Comparison of ENCODE assay signal across 10 mouse cellular contexts in the genomic region with DNA sequence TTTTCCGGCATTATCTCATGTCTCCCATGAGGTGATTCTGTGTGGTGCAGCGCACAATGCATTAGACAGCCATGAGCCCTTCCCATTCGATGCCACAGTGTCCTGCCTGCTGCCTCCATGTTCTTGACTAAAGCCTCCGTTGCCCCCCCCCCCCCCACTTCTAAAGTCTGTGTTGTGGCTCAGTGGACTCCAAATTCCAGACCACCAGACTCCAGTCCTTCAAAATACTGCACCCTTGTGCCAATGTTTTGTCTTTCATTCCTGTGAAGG.
DNase-seq lines count a peak whose midpoint lies in the region; ATAC-seq lines count a peak whose summit lies in the region.
"Had no signal": no experiment of that assay in that cellular context is flagged by ENCODE, and none has a peak within 500 bp of the region (broad histone marks: within the 10 kb centered on the region; RNA-seq: fewer than 3 reads in every experiment).

No protein-coding gene starts in this region.

- H3K4me2 ChIP-seq in heart, embryonic 14.5 days (ENCODE audit: low read length), result peak overlapping the region; percentile 74
- peak overlapping the region; percentile 76 for H3K4me2 ChIP-seq in embryonic facial prominence, embryonic 15.5 days (replicated peaks)
- H3K4me2 ChIP-seq in hindbrain, embryonic 16.5 days (ENCODE audit: low read length), result peak overlapping the region; percentile 59
- H3K4me2 ChIP-seq in neural tube, embryonic 12.5 days (replicated peaks), result peak overlapping the region; percentile 56

- H3K27ac ChIP-seq in heart, embryonic 14.5 days (replicated peaks in 1 of 2; ENCODE audit: control insufficient read depth in 1 of 2, insufficient read depth in 1 of 2, low read depth in 2 of 2, low read length in 2 of 2), result peak overlapping the region; percentile 77 to 95
- H3K27ac ChIP-seq in embryonic facial prominence, embryonic 15.5 days (replicated peaks), result no peak overlapping the region
- H3K27ac ChIP-seq in hindbrain, embryonic 16.5 days (ENCODE audit: low read depth, low read length), result peak overlapping the region; percentile 93
- 0 out of 2 replicates have a peak overlapping the region, but pooled peaks have one; percentile 43 for H3K27ac ChIP-seq in neural tube, embryonic 12.5 days
- H3K27ac ChIP-seq: liver, embryonic 12.5 days had no signal

- H3K4me1 ChIP-seq in heart, embryonic 14.5 days (ENCODE audit: control insufficient read depth in 2 of 2, insufficient read depth in 2 of 2, low read length in 2 of 2), result peaks cover 0 to 12% of the 10 kb centered on the region in 2 experiments; a peak in 3 of 4 replicates
- peaks cover 20% of the 10 kb centered on the region for H3K4me1 ChIP-seq in embryonic facial prominence, embryonic 15.5 days
- peaks cover 15% of the 10 kb centered on the region for H3K4me1 ChIP-seq in hindbrain, embryonic 16.5 days (ENCODE audit: control insufficient read depth, insufficient read depth, low read depth, low read length)
- peaks cover 12% of the 10 kb centered on the region for H3K4me1 ChIP-seq in neural tube, embryonic 12.5 days
- H3K4me1 ChIP-seq: liver, embryonic 12.5 days had no signal

- no peaks in the 10 kb centered on the region for H3K27me3 ChIP-seq in heart, embryonic 14.5 days (ENCODE audit: control insufficient read depth, insufficient read depth, low read length)
- H3K27me3 ChIP-seq in embryonic facial prominence, embryonic 15.5 days, result no peaks in the 10 kb centered on the region
- no peaks in the 10 kb centered on the region for H3K27me3 ChIP-seq in hindbrain, embryonic 16.5 days (replicated peaks; ENCODE audit: control insufficient read depth, insufficient read depth, low read length)
- H3K27me3 ChIP-seq in neural tube, embryonic 12.5 days (replicated peaks), result no peaks in the 10 kb centered on the region
- H3K27me3 ChIP-seq: liver, embryonic 12.5 days had no signal

- 10% methylated on average over 4 of the region's 4 CpGs for WGBS in heart, embryonic 14.5 days
- 35% methylated on average over 4 of the region's 4 CpGs for WGBS in embryonic facial prominence, embryonic 15.5 days
- 26% methylated on average over 4 of the region's 4 CpGs for WGBS in hindbrain, embryonic 16.5 days
- 56% methylated on average over 4 of the region's 4 CpGs for WGBS in neural tube, embryonic 12.5 days

- DNase-seq in heart, adult 8-10 months (ENCODE audit: low spot score), result no peak
- DNase-seq in lung, postnatal 25 days (ENCODE audit: low spot score), result no peak
- DNase-seq in lung, postnatal 10 days, result no peak
- DNase-seq in spleen, postnatal 14 days (ENCODE audit: low spot score in 2 of 2), result no peak
- DNase-seq: adrenal gland, adult 8-10 months had no signal

- no peaks in the 10 kb centered on the region for H3K9me3 ChIP-seq in heart, embryonic 14.5 days (ENCODE audit: control insufficient read depth, low read length)
- no peaks in the 10 kb centered on the region for H3K9me3 ChIP-seq in embryonic facial prominence, embryonic 15.5 days (replicated peaks)
- 0 out of 2 replicates have a peak, but pooled peaks cover 2% of the 10 kb centered on the region for H3K9me3 ChIP-seq in hindbrain, embryonic 16.5 days (ENCODE audit: control insufficient read depth, low read length)
- H3K9me3 ChIP-seq in neural tube, embryonic 12.5 days, result no peaks in the 10 kb centered on the region
- H3K9me3 ChIP-seq: liver, embryonic 12.5 days had no signal

- ATAC-seq in heart, embryonic 14.5 days (ENCODE audit: insufficient number of reproducible peaks, insufficient read depth, low FRiP score, low read depth), result no peak
- ATAC-seq in embryonic facial prominence, embryonic 15.5 days (ENCODE audit: insufficient number of reproducible peaks, low FRiP score, low TSS enrichment, low read depth), result no peak
- ATAC-seq in hindbrain, embryonic 16.5 days, result peak; percentile 35; the same call in 1 of the 2 replicates
- no peak for ATAC-seq in neural tube, embryonic 12.5 days (ENCODE audit: low FRiP score, low read depth)
- ATAC-seq: liver, embryonic 12.5 days had no signal

- 0 out of 2 replicates have a peak, but pooled peaks cover 5% of the 10 kb centered on the region for H3K36me3 ChIP-seq in heart, embryonic 14.5 days (ENCODE audit: control insufficient read depth, insufficient read depth, low read length)
- H3K36me3 ChIP-seq in embryonic facial prominence, embryonic 15.5 days, result no peaks in the 10 kb centered on the region
- no peaks in the 10 kb centered on the region for H3K36me3 ChIP-seq in hindbrain, embryonic 16.5 days (ENCODE audit: control insufficient read depth, insufficient read depth, low read length)
- H3K36me3 ChIP-seq in neural tube, embryonic 12.5 days, result no peaks in the 10 kb centered on the region
- H3K36me3 ChIP-seq: liver, embryonic 12.5 days had no signal

- H3K9ac ChIP-seq in heart, embryonic 14.5 days (ENCODE audit: low read length), result peak overlapping the region; percentile 92
- H3K9ac ChIP-seq in embryonic facial prominence, embryonic 15.5 days, result no peak overlapping the region
- H3K9ac ChIP-seq in hindbrain, embryonic 16.5 days (ENCODE audit: low read depth, low read length), result peak overlapping the region; percentile 83
- H3K9ac ChIP-seq in neural tube, embryonic 12.5 days, result peak overlapping the region; percentile 71
- H3K9ac ChIP-seq: liver, embryonic 12.5 days had no signal

- peak overlapping the region; percentile 63 to 65 for H3K4me3 ChIP-seq in heart, embryonic 14.5 days (ENCODE audit: control insufficient read depth in 1 of 2, insufficient read depth in 1 of 2, low read depth in 1 of 2, low read length in 2 of 2)
- peak overlapping the region; percentile 51 for H3K4me3 ChIP-seq in embryonic facial prominence, embryonic 15.5 days (replicated peaks)
- peak overlapping the region; percentile 72 for H3K4me3 ChIP-seq in hindbrain, embryonic 16.5 days (ENCODE audit: low read length)
- H3K4me3 ChIP-seq in neural tube, embryonic 12.5 days, result peak overlapping the region; percentile 55
- H3K4me3 ChIP-seq: liver, embryonic 12.5 days had no signal
